Mouse (Mus musculus): ENCODE measurements at regions not wholly inside any gene's neighbourhood (a gene's known extent, or its start where the extent isn't known, plus 50 kb on each side); places are given as distances from the start of the nearest gene placed in this dataset. TPM values are rescaled to one million over a fixed set of nuclear protein-coding genes. Genes with fewer than 3 reads are reported as not detected.

DNA sequence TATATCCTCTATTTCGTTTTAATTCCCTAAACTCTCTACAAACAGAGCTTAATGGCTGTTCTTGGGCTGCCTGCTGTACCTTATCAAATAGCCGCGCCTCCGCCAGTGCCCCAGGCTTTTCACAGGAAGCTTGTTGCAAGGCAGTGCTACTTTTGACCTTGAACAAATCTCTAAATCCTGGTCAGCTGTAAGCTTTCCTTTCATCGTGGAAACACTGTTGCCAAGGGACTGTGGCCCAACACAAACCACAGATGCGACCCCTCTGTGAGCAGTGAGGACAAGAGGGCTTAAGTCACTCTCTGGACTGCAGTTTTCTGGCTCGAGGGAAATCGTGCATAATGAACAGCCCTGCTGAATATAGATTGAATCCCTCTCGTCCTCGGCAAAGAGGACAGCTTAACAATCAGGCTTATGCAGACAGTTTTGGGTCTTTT, 62.0 kb upstream of the Man2a1 start:
- Histone ChIP-seq H3K9me3 (replicated peaks) (no peaks in the 10 kb centered on the region), H3K4me2 (no peak overlapping the region), H3K4me3 (replicated peaks) (no peak overlapping the region), H3K4me1 (replicated peaks) (0 out of 2 replicates have a peak, but pooled peaks cover 4% of the 10 kb centered on the region), H3K27me3 (no peaks in the 10 kb centered on the region), H3K9ac (no peak overlapping the region), H3K27ac (no peak overlapping the region), H3K36me3 (no peaks in the 10 kb centered on the region)
- ATAC-seq (ENCODE audit: low read depth) (no peak), DNase-seq (no peak)
- 32% methylated on average over 10 of the region's 10 CpGs for WGBS (ENCODE audit: insufficient replicate concordance)

GRCm38 (mm10) chr17:64540411-64540810, 60.1 kb upstream of the Man2a1 start:
- ATAC-seq (ENCODE audit: low read depth): no peak
- H3K36me3 ChIP-seq: no peaks in the 10 kb centered on the region
- no peak overlapping the region for H3K9ac ChIP-seq
- no peaks in the 10 kb centered on the region for H3K9me3 ChIP-seq (replicated peaks)
- WGBS (ENCODE audit: insufficient replicate concordance): 85% methylated on average over 8 of the region's 8 CpGs
- no peak for DNase-seq
- H3K4me2 ChIP-seq: no peak overlapping the region
- no peak overlapping the region for H3K27ac ChIP-seq
- 0 out of 2 replicates have a peak, but pooled peaks cover 4% of the 10 kb centered on the region for H3K4me1 ChIP-seq (replicated peaks)
- H3K27me3 ChIP-seq: no peaks in the 10 kb centered on the region
- no peak overlapping the region for H3K4me3 ChIP-seq (replicated peaks)

DNA sequence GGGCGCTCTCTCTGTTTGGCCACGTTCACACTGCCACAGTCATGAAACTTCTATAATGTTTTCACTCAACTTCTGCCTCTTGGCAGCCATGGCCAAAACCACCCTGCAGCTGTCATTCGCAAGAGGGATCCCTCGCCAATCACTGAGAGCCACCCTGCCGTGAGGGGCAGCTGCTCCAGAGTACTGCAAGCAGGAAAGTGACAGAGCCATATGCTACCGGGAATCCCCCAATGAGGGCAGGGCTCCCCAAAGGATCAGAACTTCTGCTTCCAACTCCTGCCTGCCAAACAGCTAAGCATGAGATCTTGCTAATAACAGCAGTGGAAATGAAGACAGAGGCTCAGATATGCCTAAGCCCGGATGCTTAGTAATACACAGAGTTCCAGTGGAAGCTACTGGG, 52.0 kb upstream of the Man2a1 start:
- no peaks in the 10 kb centered on the region for H3K36me3 ChIP-seq
- ATAC-seq (ENCODE audit: low read depth) (no peak), DNase-seq (no peak)
- H3K4me1 ChIP-seq (replicated peaks): no peaks in the 10 kb centered on the region
- no peaks in the 10 kb centered on the region for H3K27me3 ChIP-seq
- H3K27ac ChIP-seq: no peak overlapping the region
- H3K9ac ChIP-seq: no peak overlapping the region
- no peaks in the 10 kb centered on the region for H3K9me3 ChIP-seq (replicated peaks)
- 46% methylated on average over 7 of the region's 7 CpGs for WGBS (ENCODE audit: insufficient replicate concordance)
- no peak overlapping the region for H3K4me3 ChIP-seq (replicated peaks)
- no peak overlapping the region for H3K4me2 ChIP-seq

GRCm38 (mm10) chr17:64550034-64550433, 50.5 kb upstream of the Man2a1 start:
- 58% methylated on average over 6 of the region's 6 CpGs for WGBS (ENCODE audit: insufficient replicate concordance)
- ATAC-seq (ENCODE audit: low read depth) (no peak), DNase-seq (no peak)
- 0 out of 2 replicates have a peak, but pooled peaks cover under 1% of the 10 kb centered on the region for H3K27me3 ChIP-seq
- no peaks in the 10 kb centered on the region for H3K4me1 ChIP-seq (replicated peaks)
- H3K27ac ChIP-seq: no peak overlapping the region
- H3K36me3 ChIP-seq: no peaks in the 10 kb centered on the region
- no peak overlapping the region for H3K4me2 ChIP-seq
- no peak overlapping the region for H3K9ac ChIP-seq
- H3K4me3 ChIP-seq (replicated peaks): no peak overlapping the region
- no peaks in the 10 kb centered on the region for H3K9me3 ChIP-seq (replicated peaks)

Small RNAs in the stretch of these regions (microRNA-seq; reads per million reads assigned to microRNA genes)
- gene Mir6420: not detected
